Mouse (Mus musculus) forebrain, postnatal 0 days (tissue): ENCODE data around the gene Rbm33. TPM values are rescaled to one million over a fixed set of nuclear protein-coding genes. Genes with fewer than 3 reads are reported as not detected.

Experiments used
- ATAC-seq: fragments of 200-750 bp; cut with Nextera tagmentation; 2 replicates; pipeline ENCODE4 v1.8.0; 2017; ENCODE audit warnings: mild to moderate bottlenecking, moderate library complexity
- DNase-seq: peaks from one replicate; pipeline ENCODE4 v3.0.0-alpha.2; 2015
- H3K27ac ChIP-seq: fragments of 300-500 bp; sonication (generic); 2 replicates; pipeline ENCODE4 v1.5.1; 2014; ENCODE audit warnings: low read depth, mild to moderate bottlenecking, antibody characterized with exemption, low read length, moderate library complexity, mixed read lengths
- H3K27me3 ChIP-seq: fragments of 300-500 bp; sonication (generic); 2 replicates; pipeline ENCODE4 v1.6.1; 2014; ENCODE audit warnings: mild to moderate bottlenecking, low read length, mixed read lengths; ENCODE audit not compliant: insufficient read depth
- H3K36me3 ChIP-seq: fragments of 300-500 bp; sonication (generic); 2 replicates; pipeline ENCODE4 v1.6.1; 2014; ENCODE audit warnings: mild to moderate bottlenecking, moderate library complexity; ENCODE audit not compliant: insufficient read depth
- H3K4me1 ChIP-seq: fragments of 300-500 bp; sonication (generic); 2 replicates; pipeline ENCODE4 v1.6.1; 2014; ENCODE audit warnings: antibody characterized with exemption; ENCODE audit not compliant: insufficient read depth
- H3K4me2 ChIP-seq: fragments of 300-500 bp; sonication (generic); 2 replicates; pipeline ENCODE4 v1.6.1; 2014; ENCODE audit warnings: low read depth, mild to moderate bottlenecking, moderate library complexity
- H3K4me3 ChIP-seq: fragments of 300-500 bp; sonication (generic); 2 replicates; pipeline ENCODE4 v1.5.1; 2014; ENCODE audit warnings: low read depth, low read length, mixed read lengths
- H3K9ac ChIP-seq: fragments of 300-500 bp; sonication (generic); 2 replicates; pipeline ENCODE4 v1.6.1; 2014; ENCODE audit warnings: mild to moderate bottlenecking
- H3K9me3 ChIP-seq: fragments of 300-500 bp; sonication (generic); 2 replicates; pipeline ENCODE4 v1.6.1; 2016; ENCODE audit warnings: low read length
- CTCF ChIP-seq: sonication (generic); IDR thresholded peaks from 2 replicates; pipeline ENCODE4 v1.5.1; 2016; ENCODE audit warnings: antibody characterized with exemption, control low read depth, low read depth
- WGBS: fragments of 180-500 bp; shearing (Covaris S2); extraction: QIAGEN DNeasy Blood & Tissue Kit; methylation state at CpG from one replicate; pipeline ENCODE4 v1.1.7; 2014; 5-methylcytosine and 5-hydroxymethylcytosine counted together
- polyA plus RNA-seq: library from polyadenylated mRNA; unstranded; fragments of >200 nt; fragmentation: Nextera tagmentation; extraction: Ambion mirVana; gene quantifications from 2 replicates; pipeline ENCODE4 v1.2.1, GENCODE M21; 2015
- total RNA-seq: library from RNA; depleted of rRNA; stranded (reverse); fragments of >200 nt; gene quantifications from 2 replicates; pipeline ENCODE4 v1.2.3, GENCODE M21; 2014

Gene Rbm33
- total and polyA plus RNA-seq, 2 experiments from 2014 or later = 12.5 to 41.7 TPM

- DNase-seq (no peak), ATAC-seq (no peak)
- H3K4me2 ChIP-seq = no peak overlapping the region
- no peak overlapping the region for H3K4me3 ChIP-seq
- TF ChIP-seq CTCF = no peak
- H3K36me3 ChIP-seq = no peaks in the 10 kb centered on the region
- H3K27ac ChIP-seq = no peak overlapping the region
- no peaks in the 10 kb centered on the region for H3K9me3 ChIP-seq
- 84% methylated on average over 1 of the region's 1 CpGs for WGBS
- no peaks in the 10 kb centered on the region for H3K27me3 ChIP-seq
- H3K9ac ChIP-seq = no peak overlapping the region
- H3K4me1 ChIP-seq = no peaks in the 10 kb centered on the region
These were observed 85.8 kb downstream of the Rbm33 start for GRCm38 (mm10) chr5:28402756-28403155.

- no peak for DNase-seq
These were observed 89.7 kb downstream of the Rbm33 start for GRCm38 (mm10) chr5:28406662-28407061.

GRCm38 (mm10) chr5:28412006-28412685, 95.2 kb downstream of the Rbm33 start:
- no peak for TF ChIP-seq CTCF
- Histone ChIP-seq H3K4me1 (no peaks in the 10 kb centered on the region), H3K27me3 (no peaks in the 10 kb centered on the region), H3K27ac (no peak overlapping the region), H3K4me2 (no peak overlapping the region), H3K9ac (no peak overlapping the region), H3K36me3 (peaks cover 81% of the 10 kb centered on the region), H3K4me3 (no peak overlapping the region), H3K9me3 (no peaks in the 10 kb centered on the region)
- DNase-seq = no peak
- ATAC-seq = no peak
- 88% methylated on average over 2 of the region's 2 CpGs for WGBS

More at GRCm38 (mm10) chr5:28406662-28407061, 89.7 kb downstream of the Rbm33 start:
- no peaks in the 10 kb centered on the region for H3K9me3 ChIP-seq
- 90% methylated on average over 3 of the region's 3 CpGs for WGBS
- no peak overlapping the region for H3K4me3 ChIP-seq
- no peak overlapping the region for H3K27ac ChIP-seq
- no peak overlapping the region for H3K9ac ChIP-seq
- H3K27me3 ChIP-seq = no peaks in the 10 kb centered on the region
- peaks cover 31% of the 10 kb centered on the region for H3K36me3 ChIP-seq
- TF ChIP-seq CTCF = no peak
- no peaks in the 10 kb centered on the region for H3K4me1 ChIP-seq
- H3K4me2 ChIP-seq = no peak overlapping the region
- ATAC-seq = no peak

GRCm38 (mm10) chr5:28413533-28413932, 96.6 kb downstream of the Rbm33 start:
- Histone ChIP-seq H3K27me3 (no peaks in the 10 kb centered on the region), H3K27ac (no peak overlapping the region), H3K4me3 (no peak overlapping the region), H3K4me1 (no peaks in the 10 kb centered on the region), H3K36me3 (peaks cover 83% of the 10 kb centered on the region), H3K4me2 (no peak overlapping the region), H3K9ac (no peak overlapping the region), H3K9me3 (no peaks in the 10 kb centered on the region)
- DNase-seq = no peak
- no peak for ATAC-seq
- no peak for TF ChIP-seq CTCF
- WGBS = 82% methylated on average over 5 of the region's 5 CpGs

GRCm38 (mm10) chr5:28414076-28414475, 97.2 kb downstream of the Rbm33 start:
- Histone ChIP-seq H3K9me3 (no peaks in the 10 kb centered on the region), H3K27me3 (no peaks in the 10 kb centered on the region), H3K27ac (no peak overlapping the region), H3K9ac (no peak overlapping the region), H3K4me2 (no peak overlapping the region), H3K36me3 (peaks cover 78% of the 10 kb centered on the region), H3K4me1 (no peaks in the 10 kb centered on the region), H3K4me3 (no peak overlapping the region)
- no peak for DNase-seq
- no peak for ATAC-seq
- TF ChIP-seq CTCF = no peak
- 92% methylated on average over 3 of the region's 3 CpGs for WGBS

- no peak for TF ChIP-seq CTCF
- no peak for ATAC-seq
These were observed 99.1 kb downstream of the Rbm33 start for GRCm38 (mm10) chr5:28416029-28416428.

GRCm38 (mm10) chr5:28418734-28419133, 101.8 kb downstream of the Rbm33 start:
- Histone ChIP-seq H3K27me3 (no peaks in the 10 kb centered on the region), H3K4me1 (no peaks in the 10 kb centered on the region), H3K4me3 (no peak overlapping the region), H3K4me2 (no peak overlapping the region), H3K9me3 (no peaks in the 10 kb centered on the region), H3K27ac (no peak overlapping the region), H3K9ac (no peak overlapping the region), H3K36me3 (peaks cover 43% of the 10 kb centered on the region)
- no peak for TF ChIP-seq CTCF
- DNase-seq (no peak), ATAC-seq (no peak)
- WGBS = 88% methylated on average over 10 of the region's 10 CpGs

More at GRCm38 (mm10) chr5:28416029-28416428, 99.1 kb downstream of the Rbm33 start:
- DNase-seq = no peak
- Histone ChIP-seq H3K4me1 (no peaks in the 10 kb centered on the region), H3K9me3 (no peaks in the 10 kb centered on the region), H3K27ac (no peak overlapping the region), H3K4me2 (no peak overlapping the region), H3K4me3 (no peak overlapping the region), H3K36me3 (peaks cover 68% of the 10 kb centered on the region), H3K27me3 (no peaks in the 10 kb centered on the region), H3K9ac (no peak overlapping the region)
